Mouse (Mus musculus) liver, embryonic 15.5 days (tissue): ENCODE measurements around the gene Flrt2. TPM values are rescaled to one million over a fixed set of nuclear protein-coding genes. Genes with fewer than 3 reads are reported as not detected.

ENCODE experiments used
- ATAC-seq: fragments of 200-750 bp; cut with Nextera tagmentation; 2 replicates; pipeline ENCODE4 v1.8.0; 2017; ENCODE audit warnings: moderate number of reproducible peaks, mild to moderate bottlenecking, moderate library complexity; ENCODE audit not compliant: insufficient read depth
- H3K27ac ChIP-seq: fragments of 300-500 bp; sonication (generic); replicated peaks from 2 replicates; pipeline ENCODE4 v1.5.1; 2015; ENCODE audit warnings: mild to moderate bottlenecking, inconsistent platforms
- H3K27me3 ChIP-seq: fragments of 300-500 bp; sonication (generic); 2 replicates; pipeline ENCODE4 v1.6.1; 2015; ENCODE audit warnings: mild to moderate bottlenecking, inconsistent platforms
- H3K36me3 ChIP-seq: fragments of 300-500 bp; sonication (generic); replicated peaks from 2 replicates; pipeline ENCODE4 v1.6.1; 2015; ENCODE audit warnings: moderate library complexity, mild to moderate bottlenecking, inconsistent platforms
- H3K4me1 ChIP-seq: fragments of 300-500 bp; sonication (generic); replicated peaks from 2 replicates; pipeline ENCODE4 v1.6.1; 2015; ENCODE audit warnings: inconsistent platforms
- H3K4me2 ChIP-seq: fragments of 300-500 bp; sonication (generic); 2 replicates; pipeline ENCODE4 v1.6.1; 2015; ENCODE audit warnings: moderate library complexity, mild to moderate bottlenecking, inconsistent platforms
- H3K4me3 ChIP-seq: fragments of 300-500 bp; sonication (generic); replicated peaks from 2 replicates; pipeline ENCODE4 v1.5.1; 2015; ENCODE audit warnings: mild to moderate bottlenecking, inconsistent platforms
- H3K9ac ChIP-seq: fragments of 300-500 bp; sonication (generic); 2 replicates; pipeline ENCODE4 v1.6.1; 2015; ENCODE audit warnings: moderate library complexity, mild to moderate bottlenecking, inconsistent platforms
- H3K9me3 ChIP-seq: fragments of 300-500 bp; sonication (generic); replicated peaks from 2 replicates; pipeline ENCODE4 v1.6.1; 2016; ENCODE audit warnings: inconsistent platforms
- WGBS: fragments of 180-500 bp; shearing (Covaris S2); methylation state at CpG from one replicate; pipeline ENCODE4 v1.1.7; 2015; ENCODE audit warnings: mixed read lengths; ENCODE audit not compliant: insufficient replicate concordance; 5-methylcytosine and 5-hydroxymethylcytosine counted together
- polyA plus RNA-seq: library from polyadenylated mRNA; unstranded; fragments of >200 nt; fragmentation: Nextera tagmentation; extraction: Ambion mirVana; gene quantifications from 2 replicates; pipeline ENCODE4 v1.2.1, GENCODE M21; 2015

Flrt2 gene
- polyA plus RNA-seq, 1 experiment from 2014 or later: 0.88 TPM

GRCm38 (mm10) chr12:95694507-95694906 lies 2.5 kb downstream of the Flrt2 start:
- H3K4me2 ChIP-seq: peak overlapping the region; percentile 59
- no peak overlapping the region for H3K27ac ChIP-seq
- no peak overlapping the region for H3K9ac ChIP-seq
- no peak for ATAC-seq
- no peaks in the 10 kb centered on the region for H3K9me3 ChIP-seq
- H3K27me3 ChIP-seq: peaks cover 76% of the 10 kb centered on the region
- no peaks in the 10 kb centered on the region for H3K36me3 ChIP-seq
- WGBS: 1% methylated on average over 8 of the region's 8 CpGs
- no peaks in the 10 kb centered on the region; the same call in 1 of the 2 replicates for H3K4me1 ChIP-seq
- H3K4me3 ChIP-seq: peak overlapping the region; percentile 45

GRCm38 (mm10) chr12:95694991-95695833 lies 3.2 kb downstream of the Flrt2 start:
- Histone ChIP-seq H3K27me3 (peaks cover 76% of the 10 kb centered on the region), H3K9ac (no peak overlapping the region), H3K4me1 (no peaks in the 10 kb centered on the region; the same call in 1 of the 2 replicates), H3K4me3 (peak overlapping the region; percentile 45), H3K27ac (no peak overlapping the region), H3K36me3 (no peaks in the 10 kb centered on the region), H3K4me2 (peak overlapping the region; percentile 59), H3K9me3 (no peaks in the 10 kb centered on the region)
- under 1% methylated on average over 67 of the region's 68 CpGs for WGBS
- ATAC-seq: peak; percentile 49; the same call in 1 of the 2 replicates

DNA sequence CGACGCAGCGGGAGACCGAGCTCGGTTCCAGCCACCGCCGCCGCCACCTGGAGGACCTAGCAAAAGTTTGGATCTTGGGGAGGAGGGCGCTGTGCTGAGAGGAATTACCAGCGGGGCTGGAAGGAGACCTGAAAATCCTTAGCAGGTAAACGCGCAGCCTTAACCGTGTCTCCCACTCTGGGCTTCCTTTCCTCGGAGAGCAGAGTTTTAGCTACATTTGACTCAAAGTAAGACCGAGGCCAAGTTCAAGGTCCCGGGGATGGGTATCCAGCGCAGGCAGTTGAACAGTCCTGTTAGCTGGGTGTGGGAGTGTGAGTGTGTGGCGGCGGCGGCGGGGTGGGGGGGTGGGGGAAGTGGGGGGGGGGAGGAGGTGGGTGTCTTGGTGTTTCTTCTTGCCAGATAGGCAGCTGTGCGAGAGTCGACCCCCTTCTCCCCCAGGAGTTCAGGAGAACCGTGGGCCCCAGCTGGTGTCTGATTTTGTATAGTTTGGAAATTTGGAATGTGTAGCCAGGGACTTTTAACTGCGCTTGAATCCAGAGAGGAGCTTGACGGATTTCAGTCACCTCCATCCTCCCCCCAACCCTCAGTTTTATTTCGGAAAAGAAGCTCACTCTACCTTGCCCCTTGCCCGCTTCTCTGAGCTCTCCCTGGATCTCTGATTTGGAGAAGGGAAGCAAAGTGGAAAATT lies 4.0 kb downstream of the Flrt2 start:
- H3K27ac ChIP-seq: no peak overlapping the region
- H3K4me3 ChIP-seq: peak overlapping the region; percentile 45
- H3K4me1 ChIP-seq: no peaks in the 10 kb centered on the region; the same call in 1 of the 2 replicates
- peaks cover 73% of the 10 kb centered on the region for H3K27me3 ChIP-seq
- no peaks in the 10 kb centered on the region for H3K36me3 ChIP-seq
- ATAC-seq: no peak
- peak overlapping the region; percentile 59 for H3K4me2 ChIP-seq
- WGBS: 1% methylated on average over 28 of the region's 28 CpGs
- H3K9me3 ChIP-seq: no peaks in the 10 kb centered on the region
- H3K9ac ChIP-seq: no peak overlapping the region

GRCm38 (mm10) chr12:95696522-95697025 lies 4.5 kb downstream of the Flrt2 start:
- WGBS: 11% methylated on average over 6 of the region's 6 CpGs
- Histone ChIP-seq H3K4me2 (peak overlapping the region; percentile 59), H3K27me3 (peaks cover 67% of the 10 kb centered on the region), H3K4me3 (peak overlapping the region; percentile 45), H3K27ac (no peak overlapping the region), H3K36me3 (no peaks in the 10 kb centered on the region), H3K9ac (no peak overlapping the region), H3K4me1 (no peaks in the 10 kb centered on the region; the same call in 1 of the 2 replicates), H3K9me3 (no peaks in the 10 kb centered on the region)
- no peak for ATAC-seq

DNA sequence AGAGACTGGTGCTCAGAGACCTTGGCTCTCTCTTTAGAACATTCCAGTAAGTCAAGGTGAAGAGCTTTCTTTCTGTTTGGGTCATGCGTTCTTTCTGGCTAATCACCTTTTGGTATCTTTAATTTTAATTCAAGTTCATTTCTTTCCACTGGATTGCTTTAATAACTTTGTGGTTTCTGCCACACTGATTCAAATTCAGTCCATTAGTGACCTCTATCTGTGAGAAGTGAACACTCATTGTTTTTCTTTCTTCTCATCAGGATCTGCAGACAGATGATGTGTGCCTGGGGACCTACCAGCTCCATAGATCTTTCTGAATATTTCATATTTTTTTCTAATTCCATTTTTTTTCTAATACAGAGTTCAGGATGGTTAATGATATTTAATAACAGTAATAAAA lies 6.5 kb downstream of the Flrt2 start:
- Histone ChIP-seq H3K4me2 (no peak overlapping the region), H3K9me3 (no peaks in the 10 kb centered on the region), H3K9ac (no peak overlapping the region), H3K36me3 (no peaks in the 10 kb centered on the region), H3K4me3 (no peak overlapping the region), H3K4me1 (no peaks in the 10 kb centered on the region; the same call in 1 of the 2 replicates), H3K27ac (no peak overlapping the region), H3K27me3 (peaks cover 47% of the 10 kb centered on the region)
- WGBS: 49% methylated on average over 1 of the region's 1 CpGs
- no peak for ATAC-seq

DNA sequence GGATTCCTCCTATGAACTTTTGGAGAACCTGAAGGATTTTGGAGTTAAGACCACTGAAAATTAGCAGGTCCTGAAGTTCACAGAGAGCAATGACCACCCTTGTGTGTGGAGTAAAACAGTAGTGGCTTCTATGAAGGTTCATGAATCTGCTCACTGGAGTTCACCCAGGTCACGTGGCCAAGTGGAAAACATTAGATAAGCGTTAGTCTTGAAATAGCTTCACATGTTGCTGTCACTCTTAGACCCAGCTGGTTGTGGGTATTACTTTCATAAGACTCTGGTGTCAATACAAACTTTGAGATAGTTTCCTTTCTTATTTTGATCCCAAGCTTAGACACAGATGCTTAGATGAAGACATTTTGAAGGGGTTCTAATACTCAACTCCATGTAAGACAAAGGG lies 8.7 kb downstream of the Flrt2 start:
- Histone ChIP-seq H3K27ac (no peak overlapping the region), H3K9ac (no peak overlapping the region), H3K27me3 (peaks cover 25% of the 10 kb centered on the region), H3K9me3 (no peaks in the 10 kb centered on the region), H3K4me3 (no peak overlapping the region), H3K36me3 (no peaks in the 10 kb centered on the region), H3K4me1 (no peaks in the 10 kb centered on the region), H3K4me2 (no peak overlapping the region)
- 36% methylated on average over 2 of the region's 2 CpGs for WGBS
- no peak for ATAC-seq

DNA sequence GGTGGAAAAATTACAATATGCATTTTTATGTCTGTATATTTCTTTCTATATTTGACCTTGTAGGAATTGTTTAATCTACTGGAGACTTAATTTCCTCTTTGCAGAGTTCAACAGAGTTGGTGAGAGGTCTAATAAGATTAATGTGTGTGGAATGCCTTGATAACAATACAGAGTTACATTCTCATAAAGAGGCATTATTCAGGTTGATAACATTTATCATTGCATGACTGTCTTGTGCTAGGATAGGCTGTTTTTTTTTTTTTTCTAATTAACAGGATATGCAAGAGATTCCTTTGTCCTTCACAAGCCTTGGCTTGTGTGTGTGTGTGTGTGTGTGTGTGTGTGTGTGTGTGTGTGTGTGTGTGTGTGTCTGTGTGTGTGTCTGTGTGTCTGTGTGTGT lies 9.6 kb downstream of the Flrt2 start:
- H3K4me2 ChIP-seq: no peak overlapping the region
- no peak overlapping the region for H3K9ac ChIP-seq
- H3K4me1 ChIP-seq: no peaks in the 10 kb centered on the region
- H3K36me3 ChIP-seq: no peaks in the 10 kb centered on the region
- H3K27me3 ChIP-seq: peaks cover 17% of the 10 kb centered on the region
- no peak overlapping the region for H3K27ac ChIP-seq
- no peak for ATAC-seq
- no peaks in the 10 kb centered on the region for H3K9me3 ChIP-seq
- no peak overlapping the region for H3K4me3 ChIP-seq

DNA sequence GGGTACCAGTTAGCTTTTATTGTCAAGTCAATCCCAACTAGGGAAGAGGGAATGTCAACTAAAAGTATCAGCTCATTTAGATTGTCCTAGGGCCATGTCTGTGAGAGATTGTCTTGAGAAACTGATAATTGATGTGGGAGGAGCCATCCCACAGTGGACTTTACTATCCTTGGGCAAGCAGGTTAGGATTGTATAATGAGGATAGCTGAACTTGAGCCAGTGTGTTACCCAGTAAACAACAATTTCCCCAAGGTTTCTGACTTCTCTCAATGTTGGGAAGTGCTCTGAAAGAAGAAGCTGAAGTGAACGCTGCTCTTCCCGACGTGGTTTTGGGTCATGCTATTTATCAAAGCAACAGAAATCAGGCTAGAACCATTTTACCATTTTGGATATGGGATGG lies 13.0 kb downstream of the Flrt2 start:
- no peak overlapping the region for H3K4me3 ChIP-seq
- no peaks in the 10 kb centered on the region for H3K4me1 ChIP-seq
- H3K27me3 ChIP-seq: no peaks in the 10 kb centered on the region
- H3K4me2 ChIP-seq: no peak overlapping the region
- no peak for ATAC-seq
- no peak overlapping the region for H3K9ac ChIP-seq
- no peaks in the 10 kb centered on the region for H3K36me3 ChIP-seq
- no peaks in the 10 kb centered on the region for H3K9me3 ChIP-seq
- 69% methylated on average over 3 of the region's 3 CpGs for WGBS
- no peak overlapping the region for H3K27ac ChIP-seq

DNA sequence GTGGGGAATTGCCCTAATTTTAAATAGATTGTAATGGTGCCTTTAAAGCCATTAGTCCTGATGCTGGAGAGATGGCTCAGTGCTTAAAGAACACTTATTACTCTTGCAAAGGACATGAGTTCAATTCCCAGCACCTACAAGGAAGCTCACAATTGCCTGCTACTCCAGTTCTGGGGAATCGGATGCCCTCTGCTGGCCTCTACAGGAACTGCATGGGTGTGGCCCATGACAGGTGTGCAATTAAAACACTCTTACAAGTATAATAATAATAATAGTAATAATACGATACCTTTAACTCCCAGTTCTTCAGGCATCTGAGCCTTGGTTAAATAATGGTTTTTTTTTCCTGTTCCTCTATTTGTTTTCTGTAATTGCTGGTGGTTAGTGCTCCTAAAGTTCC lies 31.2 kb downstream of the Flrt2 start:
- no peak overlapping the region for H3K27ac ChIP-seq
- no peak overlapping the region for H3K4me2 ChIP-seq
- no peaks in the 10 kb centered on the region for H3K4me1 ChIP-seq
- no peaks in the 10 kb centered on the region for H3K27me3 ChIP-seq
- H3K4me3 ChIP-seq: no peak overlapping the region
- no peak for ATAC-seq
- WGBS: 76% methylated on average over 2 of the region's 2 CpGs
- no peak overlapping the region for H3K9ac ChIP-seq
- H3K36me3 ChIP-seq: no peaks in the 10 kb centered on the region
- H3K9me3 ChIP-seq: no peaks in the 10 kb centered on the region

- no peak for ATAC-seq
- H3K27ac ChIP-seq: no peak overlapping the region
- H3K4me2 ChIP-seq: no peak overlapping the region
- H3K27me3 ChIP-seq: no peaks in the 10 kb centered on the region
- no peaks in the 10 kb centered on the region for H3K4me1 ChIP-seq
- H3K4me3 ChIP-seq: no peak overlapping the region
- H3K9me3 ChIP-seq: no peaks in the 10 kb centered on the region
- WGBS: 57% methylated on average over 1 of the region's 1 CpGs
- no peaks in the 10 kb centered on the region for H3K36me3 ChIP-seq
- no peak overlapping the region for H3K9ac ChIP-seq
These were observed 42.0 kb downstream of the Flrt2 start for GRCm38 (mm10) chr12:95734075-95734474.

DNA sequence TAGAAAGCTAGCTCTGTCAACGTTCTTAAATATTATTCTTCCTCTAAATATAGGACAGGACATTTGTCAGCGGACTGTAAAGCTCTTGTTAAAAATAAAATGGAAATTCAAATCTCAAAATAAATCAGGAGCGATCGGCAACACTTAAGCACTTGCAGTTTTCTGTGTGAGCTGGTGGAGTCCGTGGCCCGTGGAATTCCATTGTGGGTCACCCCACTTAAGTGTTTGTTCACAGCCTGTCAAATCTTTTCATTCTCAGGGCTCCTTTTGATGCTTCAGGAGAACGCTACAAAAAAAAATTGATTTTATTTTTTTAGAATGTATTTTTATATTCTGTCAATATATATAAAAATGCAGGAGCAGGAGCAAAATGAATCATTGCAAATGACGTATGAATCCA lies 45.5 kb downstream of the Flrt2 start:
- Histone ChIP-seq H3K27me3 (no peaks in the 10 kb centered on the region), H3K4me1 (no peaks in the 10 kb centered on the region), H3K4me2 (no peak overlapping the region), H3K36me3 (no peaks in the 10 kb centered on the region), H3K4me3 (no peak overlapping the region), H3K9me3 (no peaks in the 10 kb centered on the region), H3K27ac (no peak overlapping the region), H3K9ac (no peak overlapping the region)
- no peak for ATAC-seq
- 70% methylated on average over 8 of the region's 8 CpGs for WGBS
